Mouse (Mus musculus) heart, adult 9 months (tissue): ENCODE results near the gene Rbbp7.
"Not testable (repeated sequence)": the region's sequence is repeated elsewhere in the genome, so short reads cannot be mapped to it uniquely, and the experiment has no call there.

Experiments used
- DNase-seq, 2 experiments: peaks; one replicate each; pipeline ENCODE4 v3.0.0; 2022; ENCODE audit warnings: low spot score in 2 of 2

The Rbbp7 gene

DNA sequence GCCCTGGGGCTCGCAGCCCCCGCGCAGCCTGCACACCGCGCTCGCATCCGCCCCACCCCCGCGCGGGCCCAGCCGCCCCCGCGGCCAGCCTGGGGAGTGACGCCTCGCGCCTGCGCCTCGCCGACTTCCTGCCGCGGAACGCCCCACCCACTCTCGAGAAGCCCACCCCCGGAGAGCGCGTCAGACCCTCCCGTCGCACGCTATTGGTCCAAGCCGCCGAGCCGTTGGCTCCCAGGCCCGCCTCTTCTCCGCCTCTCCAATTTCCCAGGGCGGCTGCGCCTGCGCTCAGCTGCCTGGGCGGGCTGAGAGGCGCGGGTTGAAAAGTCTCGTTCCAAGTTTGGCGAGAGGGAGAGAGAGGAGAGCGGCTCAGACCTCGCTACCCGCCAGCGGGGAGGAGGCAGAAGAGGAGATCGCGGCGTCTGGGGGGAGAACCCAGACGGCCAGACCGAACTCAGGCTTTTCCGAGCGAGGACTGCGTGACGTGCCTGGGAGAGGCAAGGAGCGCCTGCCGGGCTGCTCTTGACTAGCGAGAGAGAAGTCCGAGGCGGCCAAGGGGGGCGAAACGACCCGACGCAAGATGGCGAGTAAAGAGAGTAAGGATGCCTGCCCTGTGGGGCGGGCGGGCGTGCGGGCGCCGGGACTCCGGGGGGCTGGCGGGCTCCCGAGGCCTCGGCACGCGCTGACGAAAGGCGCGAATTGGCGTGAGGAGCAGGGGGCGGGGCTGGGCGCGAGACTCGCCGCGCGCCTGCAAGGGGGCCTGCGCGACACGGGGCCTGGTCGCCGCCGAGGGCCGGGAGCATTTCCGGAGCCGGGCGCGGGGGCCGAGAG, at the start of gene Rbbp7:
Rbbp7 (plus strand) TSS at position 288 of the 828 bp plus-strand sequence.
- DNase-seq: peak; percentile 90 to 91

DNA sequence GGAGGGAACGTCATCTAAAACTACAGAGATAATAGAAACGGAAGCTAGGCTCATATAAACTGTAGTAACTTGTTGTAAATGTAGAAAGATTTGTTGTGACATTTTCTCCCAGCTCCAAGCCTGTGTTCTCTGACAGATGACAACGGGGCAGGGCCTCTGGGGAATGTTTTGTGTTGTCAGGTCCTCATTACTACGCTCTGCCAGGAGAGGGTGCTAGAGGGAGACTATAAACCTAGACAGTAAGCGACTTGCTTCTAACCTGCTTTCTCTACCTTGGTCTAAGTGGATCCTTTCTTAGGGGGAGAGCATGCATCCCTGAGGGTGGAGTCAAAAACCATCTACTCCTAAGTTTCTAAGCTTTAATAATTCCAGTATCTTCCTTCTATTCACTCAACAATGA, 42.4 kb upstream of the Rbbp7 start:
- peak in 1 of 2 experiments; percentile 18 for DNase-seq

DNA sequence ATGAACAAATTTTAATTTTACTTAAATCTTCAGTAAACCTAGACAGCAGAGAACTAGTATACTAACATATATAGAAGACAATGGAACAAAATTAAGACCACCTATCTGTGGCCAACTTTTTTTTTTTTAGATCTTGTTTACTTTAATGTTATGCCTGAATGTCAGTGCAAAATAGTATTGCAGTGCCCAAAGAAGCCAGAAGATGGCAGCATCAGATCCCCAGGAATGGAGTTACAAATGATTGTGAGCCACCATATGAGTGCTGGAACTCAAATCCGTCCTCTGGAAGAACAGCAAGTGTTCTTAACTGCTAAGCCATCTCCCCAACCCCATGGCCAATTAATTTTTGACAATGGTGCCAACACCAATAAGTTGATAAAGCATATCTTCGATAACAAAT, 40.6 kb upstream of the Rbbp7 start:
- peak in 1 of 2 experiments; percentile 30 for DNase-seq

DNA sequence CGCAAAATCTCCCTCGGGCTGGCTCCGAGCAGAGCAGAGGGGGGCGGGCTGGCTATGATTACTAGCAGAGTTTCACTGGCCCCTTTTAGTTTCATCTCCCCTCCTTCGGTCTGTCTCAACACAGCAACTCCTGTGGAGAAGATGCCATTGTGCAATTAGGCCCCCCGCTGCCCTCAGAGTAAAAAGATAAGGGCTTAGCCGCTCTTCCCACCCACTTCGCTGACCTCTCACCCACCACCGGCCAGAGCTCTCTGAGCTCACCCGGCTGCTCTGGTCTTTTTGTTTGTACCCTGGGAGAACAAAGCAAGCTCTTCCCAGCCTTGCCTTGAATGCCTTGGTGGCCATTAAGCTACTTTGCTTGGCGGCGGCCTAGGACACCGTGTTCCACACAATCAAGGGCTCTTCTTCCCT, 32.8 kb upstream of the Rbbp7 start:
- no peak for DNase-seq

DNA sequence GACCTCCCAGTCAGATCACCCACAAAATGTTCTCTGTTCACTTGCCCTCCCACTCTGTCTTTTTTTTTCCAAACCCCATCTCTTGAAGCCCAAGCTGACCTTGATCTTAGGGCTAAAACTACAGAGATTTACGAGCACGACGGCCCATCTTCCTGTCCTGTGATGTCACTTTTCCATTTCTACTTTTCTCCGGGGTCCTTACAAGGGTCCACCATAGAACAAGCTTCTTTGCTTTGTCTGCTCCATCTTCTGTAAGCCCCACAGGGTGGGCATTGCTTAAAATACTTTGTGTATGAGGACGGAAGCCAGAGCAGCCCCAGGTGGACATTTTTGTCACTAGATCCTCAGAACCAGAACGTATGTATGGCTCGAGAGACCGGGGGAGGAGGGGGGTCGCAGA, 32.4 kb upstream of the Rbbp7 start:
- DNase-seq: no peak

DNA sequence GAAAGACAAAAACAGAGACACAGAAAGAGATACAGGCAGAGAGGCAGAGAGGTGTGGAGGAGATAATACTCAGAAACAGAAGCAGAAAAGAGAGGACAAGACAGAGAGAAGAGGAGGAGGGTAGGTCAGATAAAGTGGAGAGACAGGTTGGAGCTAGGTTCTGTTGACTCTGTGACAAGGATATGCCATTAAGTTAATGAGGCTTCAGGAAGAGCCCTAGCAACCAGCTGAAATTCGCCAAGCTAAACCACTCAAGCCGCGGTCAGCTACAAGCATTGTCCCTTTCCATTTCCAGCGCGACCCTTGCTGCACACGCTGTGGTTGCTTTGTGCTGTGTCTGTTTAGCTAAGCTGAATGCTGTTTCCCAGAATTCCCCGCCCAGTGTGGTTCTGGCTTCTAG, 32.0 kb upstream of the Rbbp7 start:
- DNase-seq: no peak

DNA sequence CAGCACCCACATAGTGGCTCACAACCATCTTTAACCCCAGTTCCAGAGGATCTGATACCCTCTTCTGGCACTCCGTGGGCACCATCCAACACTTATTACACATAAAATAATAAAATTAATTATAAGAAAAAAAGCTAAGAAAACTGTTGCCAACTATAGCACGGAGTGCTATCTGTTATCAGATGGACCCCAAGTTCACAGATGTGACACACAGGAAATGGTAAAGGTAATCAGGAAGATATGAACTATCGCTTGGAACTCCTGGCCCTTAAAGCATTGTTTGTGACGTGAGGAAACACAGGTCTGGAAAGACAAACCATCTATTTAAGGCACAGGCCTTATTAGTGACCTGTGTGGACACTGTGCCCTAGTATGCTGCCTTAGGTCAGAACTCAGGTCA, 30.2 kb upstream of the Rbbp7 start:
- no peak for DNase-seq

DNA sequence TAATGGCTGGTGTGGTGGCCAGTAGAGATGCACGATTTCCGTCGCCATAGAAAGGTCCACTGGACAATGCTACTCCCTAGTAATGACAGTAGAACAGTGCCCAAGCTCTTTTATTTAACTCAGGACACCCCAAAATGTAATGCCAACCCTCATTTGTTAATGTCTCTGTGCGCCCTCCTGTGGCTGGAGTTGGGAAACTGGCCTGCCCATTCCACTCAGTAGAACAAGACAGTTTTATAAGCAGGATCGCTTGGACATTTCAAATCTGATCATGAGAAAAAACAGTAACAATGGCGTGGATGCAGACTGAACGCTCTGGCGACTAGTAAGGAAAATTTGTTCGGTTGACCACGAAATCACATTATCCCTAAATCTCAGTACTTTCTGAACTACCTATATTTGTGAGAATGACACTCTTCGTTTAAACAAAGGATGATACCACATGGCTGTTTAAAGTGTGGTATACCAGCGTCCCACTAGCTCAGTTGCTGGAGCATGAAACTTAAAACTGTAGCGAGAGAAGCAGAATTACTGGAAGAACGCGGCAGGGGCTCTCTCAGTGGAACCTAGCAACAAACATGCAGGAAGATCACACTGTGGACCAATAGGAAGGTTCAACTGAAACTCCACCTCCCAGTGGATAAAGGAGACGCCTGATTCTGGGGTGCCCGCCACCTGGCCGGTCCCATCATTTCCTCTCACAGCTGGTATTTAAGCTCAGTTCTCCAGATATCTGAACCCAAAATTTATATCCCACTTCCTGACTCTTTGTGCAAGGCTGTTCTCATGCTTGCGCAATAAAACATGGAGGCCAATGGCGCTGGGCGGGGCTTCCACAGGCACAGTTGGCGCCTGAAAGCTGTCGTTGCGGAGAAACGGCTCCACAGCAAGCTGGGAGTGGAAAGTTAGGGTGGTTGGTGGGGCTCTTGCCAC, 24.9 kb upstream of the Rbbp7 start:
- peak; percentile 58 to 69 for DNase-seq

DNA sequence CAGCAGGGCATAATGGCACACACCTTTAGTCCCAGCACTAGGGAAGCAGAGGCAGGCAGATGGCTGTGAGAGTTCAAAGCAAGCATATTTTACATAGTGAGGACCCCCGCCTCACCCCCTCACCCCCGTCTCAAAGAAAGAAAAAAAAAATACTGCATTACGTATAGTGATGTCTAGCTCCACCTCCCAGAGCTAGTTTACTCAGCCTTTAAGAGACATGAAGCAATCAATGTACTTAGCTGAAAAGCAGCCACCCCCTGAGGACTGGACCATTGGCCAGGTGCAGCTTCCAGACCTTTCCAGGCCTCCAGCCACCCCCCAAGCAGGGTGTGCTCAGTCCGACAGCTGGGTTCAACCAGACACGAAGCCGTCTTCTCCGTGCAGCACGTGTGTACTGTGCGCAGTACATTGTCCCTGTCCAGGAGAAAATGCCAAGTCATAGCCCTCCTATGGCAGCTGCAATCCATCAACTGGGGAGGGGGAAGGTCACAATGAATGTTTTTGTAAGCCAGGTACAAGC, 24.0 kb upstream of the Rbbp7 start:
- DNase-seq: no peak

DNA sequence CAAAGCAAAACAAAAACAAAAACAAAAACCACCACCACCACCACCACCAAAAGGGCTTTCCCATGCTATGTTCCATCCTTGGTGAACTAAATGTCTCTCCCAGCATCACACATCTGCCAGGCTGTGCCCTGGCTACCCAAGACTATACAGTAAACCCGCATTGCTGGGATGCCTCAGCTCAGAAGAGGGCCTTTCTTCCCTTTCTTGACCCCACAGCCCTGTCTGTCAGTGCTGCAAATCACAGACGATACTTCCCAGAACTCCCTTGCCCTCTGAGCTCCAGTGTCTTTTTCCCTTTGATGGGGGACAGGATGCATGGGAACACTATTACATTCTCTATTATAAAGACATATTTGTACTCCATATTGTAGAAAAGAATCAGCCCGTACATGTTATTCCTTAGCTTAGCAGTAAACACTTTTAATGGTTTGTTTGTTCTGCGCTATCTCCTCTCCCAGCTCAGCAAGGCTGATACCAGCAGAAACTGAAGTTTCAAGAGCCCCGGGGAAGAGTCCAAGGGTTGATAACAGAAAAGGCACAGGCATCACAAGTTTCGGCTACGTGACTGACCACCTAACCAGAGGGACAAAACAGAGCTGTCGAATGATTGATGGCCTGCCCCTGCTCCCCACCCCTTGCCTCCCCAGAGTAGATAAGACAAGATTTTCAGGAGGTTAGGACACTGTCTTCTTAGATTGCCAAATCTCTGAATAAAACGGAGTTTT, 11.3 kb upstream of the Rbbp7 start:
- DNase-seq: no peak

DNA sequence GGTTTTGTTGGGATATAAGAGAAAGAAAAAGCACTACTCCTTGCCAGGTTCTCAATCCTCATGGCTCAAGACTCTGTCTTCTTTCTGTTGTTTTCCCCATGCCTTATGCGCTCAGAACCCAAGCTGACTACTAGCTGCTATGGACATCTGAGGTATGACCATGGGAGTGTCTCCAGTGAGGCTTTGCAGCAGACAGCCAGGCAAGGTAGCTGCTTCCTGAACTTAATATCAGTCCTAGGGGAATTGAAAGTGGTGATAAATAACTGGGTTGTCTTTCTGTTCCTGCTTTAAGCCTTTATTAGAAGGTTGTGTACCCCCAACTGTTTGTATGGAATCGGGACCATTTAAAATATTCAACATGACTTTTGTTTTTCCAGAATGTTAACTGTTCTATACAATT, 7.8 kb upstream of the Rbbp7 start:
- DNase-seq: no peak

DNA sequence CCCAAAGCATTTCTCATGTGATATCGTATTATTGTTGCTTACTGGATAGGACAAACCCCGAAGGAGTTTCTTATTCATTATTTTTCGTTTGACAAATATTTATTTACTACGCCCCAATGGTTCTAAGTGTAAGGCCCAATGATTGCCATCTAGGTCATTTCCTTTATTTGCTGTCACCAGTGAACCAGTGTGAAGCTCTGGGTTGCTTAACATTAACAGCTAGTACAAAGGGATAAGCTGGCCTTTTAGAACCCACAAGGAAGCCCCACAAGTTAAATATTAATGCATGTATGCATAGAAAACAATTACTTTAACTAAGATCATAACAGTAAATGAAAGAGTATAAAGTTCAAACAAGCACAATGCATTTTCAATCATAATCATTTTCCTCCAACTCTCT, 5.9 kb upstream of the Rbbp7 start:
- DNase-seq: no peak

DNA sequence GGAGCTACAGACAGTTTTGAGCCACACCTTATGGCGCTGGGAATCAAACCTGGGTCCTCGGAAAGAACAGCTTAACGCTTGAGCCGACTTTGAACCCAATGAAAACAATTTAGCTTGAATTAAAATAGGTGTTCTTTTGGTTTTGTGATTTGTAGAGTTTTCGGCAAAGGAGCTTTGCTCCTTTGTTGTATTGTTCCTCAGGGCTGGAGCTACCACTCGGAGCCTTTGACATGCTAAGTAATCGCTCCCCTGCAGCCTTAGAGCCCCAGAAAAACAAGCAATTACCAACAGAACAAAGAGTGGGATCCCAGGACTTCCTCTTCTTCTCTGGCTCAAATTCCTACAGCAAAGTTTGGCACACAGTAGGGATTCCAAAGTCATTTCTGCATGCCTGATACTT, 4.1 kb upstream of the Rbbp7 start:
- DNase-seq: no peak

DNA sequence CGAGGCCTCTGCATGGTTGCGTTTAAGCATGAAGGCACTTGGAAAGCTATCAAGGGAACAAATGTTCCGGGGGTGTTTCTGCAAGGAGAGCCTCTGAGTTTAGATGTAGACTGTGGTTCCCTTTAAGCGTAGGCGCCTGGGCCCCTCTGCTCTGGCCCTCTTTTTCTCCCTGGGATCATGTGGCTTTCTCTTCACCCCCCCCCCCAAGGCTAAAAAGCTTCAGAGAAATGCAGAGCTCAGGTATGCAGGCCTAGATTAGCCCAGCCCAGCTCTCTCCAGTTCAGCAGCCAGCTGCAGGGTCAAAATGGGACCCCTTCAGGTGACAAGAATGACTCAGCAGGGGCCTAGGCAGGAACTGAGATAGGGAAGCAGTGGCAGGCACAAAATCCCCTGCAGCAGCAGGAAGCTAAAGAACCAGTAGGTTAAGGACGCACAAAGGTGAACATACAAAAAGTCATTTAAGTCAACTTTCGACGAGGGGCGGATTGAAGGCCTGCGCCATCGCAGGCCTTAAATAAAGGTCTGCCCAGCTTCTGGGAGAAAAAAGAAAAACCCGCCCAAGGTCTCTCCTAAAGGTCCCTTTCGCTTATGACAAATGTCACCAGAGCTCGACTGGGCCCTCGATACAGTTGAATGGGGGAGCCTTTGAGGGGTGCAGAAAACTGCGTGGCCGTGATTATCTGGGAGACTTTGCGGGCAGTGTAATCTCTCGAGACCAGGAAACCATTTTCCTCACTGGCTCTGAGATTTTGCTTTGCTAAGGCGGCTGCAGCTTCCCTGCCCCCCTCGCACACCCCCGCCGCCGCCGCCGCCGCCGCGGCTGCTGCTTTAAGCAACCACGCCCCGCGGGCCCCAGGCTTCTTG, 719 bp upstream of the Rbbp7 start:
- peak in 1 of 2 experiments; percentile 13 for DNase-seq

DNA sequence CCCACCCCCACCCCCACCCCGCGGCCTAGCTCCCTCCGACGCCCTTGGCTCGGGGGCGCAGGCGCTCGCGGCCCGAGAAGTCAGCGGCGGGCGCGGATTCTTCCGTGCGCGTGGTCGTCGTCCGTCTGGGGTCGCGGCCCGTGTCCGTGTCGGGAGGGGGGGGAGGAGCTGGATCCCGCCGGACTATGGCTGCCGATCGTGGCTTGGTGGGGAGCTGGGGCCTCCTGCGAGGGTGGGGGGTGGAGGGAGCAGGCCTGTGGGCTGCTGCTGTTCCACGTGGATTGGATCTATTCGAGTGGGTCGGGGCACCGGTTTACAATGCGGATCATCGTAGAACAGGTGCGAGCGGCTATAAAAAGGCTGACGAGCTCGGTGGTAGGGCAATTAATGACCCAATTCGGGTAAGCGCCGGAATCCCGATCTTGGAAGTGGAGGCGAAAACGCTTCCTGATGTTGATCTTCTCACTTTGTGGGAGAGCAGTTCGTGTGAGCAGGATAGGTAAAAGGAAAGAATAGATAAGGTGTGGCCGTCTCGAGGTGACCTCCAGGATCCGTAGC, 835 bp downstream of the Rbbp7 start:
- DNase-seq: peak in 1 of 2 experiments; percentile 19

DNA sequence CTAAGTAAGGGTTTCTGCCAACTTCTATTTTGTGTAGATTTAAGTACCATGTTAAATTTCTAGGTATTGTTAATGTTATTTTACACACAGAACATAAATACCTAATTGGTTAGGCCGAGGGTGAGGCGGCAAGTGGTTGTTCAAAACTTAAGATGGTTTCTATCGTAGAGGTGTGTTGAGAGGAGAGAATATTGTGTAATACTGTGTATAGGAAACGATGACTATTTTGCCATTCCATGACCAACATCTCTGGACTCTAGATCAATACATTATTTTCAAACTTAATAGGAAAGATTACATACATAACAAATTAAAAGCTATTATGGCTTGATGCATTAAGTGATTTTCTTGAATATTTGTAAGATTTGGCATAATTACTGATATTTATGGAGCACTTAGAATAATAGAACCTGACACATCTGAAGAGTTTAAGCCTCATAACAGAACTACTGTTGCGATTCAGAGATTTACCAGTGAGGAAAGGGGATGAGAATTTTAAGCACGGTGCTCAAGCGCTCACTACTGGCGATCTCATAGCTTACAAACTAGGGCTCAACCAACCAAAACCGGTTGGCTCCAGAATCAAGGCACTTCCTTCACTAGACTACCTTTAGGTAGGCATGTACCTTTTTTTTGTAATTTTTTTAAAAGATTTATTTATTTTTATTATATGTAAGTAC, 1.7 kb downstream of the Rbbp7 start:
- DNase-seq: no peak

DNA sequence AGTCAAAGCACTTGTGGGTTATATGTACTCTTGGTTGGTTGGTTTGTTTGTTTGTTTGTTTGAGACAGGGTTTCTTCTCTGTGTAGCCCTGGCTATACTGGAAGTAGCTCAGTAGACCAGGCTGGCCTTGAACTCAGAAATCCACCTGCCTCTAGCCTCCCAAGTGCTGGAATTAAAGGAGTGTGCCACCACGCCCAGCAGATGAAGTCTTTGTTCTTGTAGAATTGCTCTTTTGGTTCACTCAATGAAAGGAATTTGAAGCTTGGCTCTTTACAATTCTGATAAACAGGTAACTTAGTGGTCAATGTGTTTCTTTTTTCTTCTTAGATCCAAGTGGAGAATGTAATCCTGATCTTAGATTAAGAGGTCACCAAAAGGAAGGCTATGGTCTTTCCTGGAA, 10.5 kb downstream of the Rbbp7 start:
- DNase-seq: no peak

DNA sequence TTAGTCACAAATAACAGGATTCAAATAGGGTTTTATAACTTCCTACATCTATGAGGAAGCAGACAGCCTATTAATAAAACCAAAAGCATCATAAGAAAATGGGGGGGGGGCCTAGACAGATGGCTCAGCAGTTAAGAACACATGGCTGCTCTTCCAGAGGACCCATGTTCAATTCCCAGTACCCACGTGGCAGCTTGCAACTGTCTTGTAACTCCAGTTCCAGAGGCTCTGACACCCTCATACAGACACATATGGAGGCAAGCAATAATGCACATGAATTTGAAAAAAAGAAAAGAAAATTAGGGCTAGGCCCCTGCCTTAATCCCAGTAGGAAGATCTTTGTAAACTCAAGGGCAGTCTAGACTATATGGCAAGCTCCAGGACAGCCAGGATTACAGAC, 28.2 kb downstream of the Rbbp7 start:
- no peak for DNase-seq

DNA sequence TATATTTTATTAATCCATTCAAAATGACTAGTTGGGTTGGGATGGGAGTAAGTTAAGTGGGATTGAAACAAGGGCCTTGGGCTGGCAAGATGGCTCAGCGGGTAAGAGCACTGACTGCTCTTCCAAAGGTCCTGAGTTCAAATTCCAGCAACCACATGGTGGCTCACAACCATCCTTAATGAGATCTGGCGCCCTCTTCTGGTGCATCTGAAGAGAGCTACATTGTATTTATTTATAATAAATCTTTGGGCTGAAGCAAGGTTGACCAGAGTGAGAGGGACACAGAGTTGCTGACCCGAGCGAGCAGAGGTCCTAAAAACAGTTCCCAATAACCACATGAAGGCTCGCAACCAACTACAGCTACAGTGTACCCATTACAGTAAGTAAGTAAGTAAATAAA, 31.2 kb downstream of the Rbbp7 start:
- DNase-seq: not testable (repeated sequence)

DNA sequence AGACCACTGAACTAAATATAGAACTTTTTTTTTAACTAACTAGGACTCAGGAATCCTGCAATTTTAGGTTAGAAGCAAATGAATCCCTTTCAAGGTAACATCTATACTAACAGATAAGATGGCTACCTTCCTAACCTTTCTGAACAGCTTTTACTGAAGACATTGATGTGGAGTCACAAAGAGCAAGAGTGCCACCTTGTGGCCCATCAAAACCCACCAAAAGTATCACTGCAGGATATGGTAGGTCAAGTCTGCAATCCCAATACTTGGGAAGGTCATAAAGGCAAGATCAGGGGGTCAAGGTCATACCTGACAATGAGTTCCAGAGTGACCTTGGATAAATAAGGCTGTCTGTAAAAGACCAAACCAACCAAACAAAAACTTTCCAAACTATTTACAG, 40.2 kb downstream of the Rbbp7 start:
- DNase-seq: peak in 1 of 2 experiments; percentile 22
